Mouse (Mus musculus) cortical plate, adult 2 months (tissue): ENCODE measurements around the gene Ttc32. TPM values are rescaled to one million over a fixed set of nuclear protein-coding genes. Genes with fewer than 3 reads are reported as not detected.
"Not testable (repeated sequence)": the region's sequence is repeated elsewhere in the genome, so short reads cannot be mapped to it uniquely, and the experiment has no call there.

Source experiments
- H3K27ac ChIP-seq: fragments of 200-500 bp; 2 replicates; pipeline ENCODE4 v1.5.1; 2012; ENCODE audit warnings: low read length, control low read depth, inconsistent platforms; ENCODE audit not compliant: insufficient read depth
- H3K4me1 ChIP-seq: fragments of 200-500 bp; 2 replicates; pipeline ENCODE4 v1.6.1; 2011; ENCODE audit warnings: low read length; ENCODE audit not compliant: control insufficient read depth, insufficient read depth
- H3K4me3 ChIP-seq: fragments of 200-500 bp; 2 replicates; pipeline ENCODE4 v1.5.1; 2011; ENCODE audit warnings: mild to moderate bottlenecking, low read length, control low read depth; ENCODE audit not compliant: insufficient read depth
- CTCF ChIP-seq: fragments of 200-500 bp; IDR thresholded peaks from 2 replicates; pipeline ENCODE4 v1.5.1; 2011; ENCODE audit warnings: mild to moderate bottlenecking, control low read depth, low read length; ENCODE audit not compliant: insufficient read depth; ENCODE audit errors: extremely low read depth
- POLR2A ChIP-seq: fragments of 200-500 bp; IDR thresholded peaks from 2 replicates; pipeline ENCODE4 v1.6.1; 2011; ENCODE audit warnings: mild to moderate bottlenecking, low read length, control low read depth; ENCODE audit not compliant: insufficient read depth; ENCODE audit errors: extremely low read depth
- polyA plus RNA-seq: library from polyadenylated mRNA; depleted of rRNA; stranded (reverse); fragments of >200 nt; gene quantifications from 2 replicates; pipeline ENCODE4 v1.2.3, GENCODE M21; 2012

Ttc32 gene
- polyA plus RNA-seq, 1 experiment = 4.3 TPM

DNA sequence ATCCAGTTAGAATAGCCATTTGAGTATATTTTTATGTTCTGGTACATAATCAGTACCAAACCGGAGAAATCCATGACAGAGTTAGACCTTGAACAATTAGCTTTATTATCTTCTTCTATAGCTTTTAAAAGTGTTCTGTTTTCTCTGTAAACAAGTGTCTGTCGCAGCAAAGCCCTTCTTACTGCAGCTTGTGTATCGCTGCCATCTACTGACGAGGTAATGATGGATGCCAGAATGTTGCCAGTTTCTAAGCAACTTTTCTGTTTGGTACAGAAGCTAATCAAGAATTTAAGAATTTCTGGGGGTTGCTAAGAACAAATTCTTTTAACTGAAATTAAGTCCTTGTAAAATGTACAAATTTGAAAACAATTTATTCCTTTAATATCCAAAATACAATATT lies 6.8 kb upstream of the Ttc32 start:
- no peak overlapping the region for H3K4me3 ChIP-seq
- H3K4me1 ChIP-seq = no peaks in the 10 kb centered on the region
- H3K27ac ChIP-seq = no peak overlapping the region
- TF ChIP-seq POLR2A = no peak
- TF ChIP-seq CTCF = no peak

DNA sequence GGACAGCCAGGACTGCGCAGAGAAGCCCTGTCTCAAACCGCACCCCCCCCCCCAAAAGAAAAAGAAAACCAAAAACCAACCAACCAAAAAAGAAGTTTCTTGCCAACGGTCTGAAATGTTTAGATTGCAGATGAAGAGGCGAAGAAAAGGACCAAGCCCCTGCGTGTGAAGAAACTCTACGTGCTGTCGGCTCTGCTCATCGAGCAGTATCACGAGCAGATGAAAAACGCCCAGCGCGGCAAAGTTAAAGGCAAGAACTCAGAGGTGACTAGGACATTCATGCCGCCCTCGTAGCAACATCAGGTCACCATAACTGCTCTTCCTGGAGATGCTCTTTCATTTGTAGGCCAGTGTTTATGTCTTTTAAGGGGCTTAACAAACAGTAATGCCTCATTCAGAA lies 5.7 kb upstream of the Ttc32 start:
- H3K27ac ChIP-seq = no peak overlapping the region

DNA sequence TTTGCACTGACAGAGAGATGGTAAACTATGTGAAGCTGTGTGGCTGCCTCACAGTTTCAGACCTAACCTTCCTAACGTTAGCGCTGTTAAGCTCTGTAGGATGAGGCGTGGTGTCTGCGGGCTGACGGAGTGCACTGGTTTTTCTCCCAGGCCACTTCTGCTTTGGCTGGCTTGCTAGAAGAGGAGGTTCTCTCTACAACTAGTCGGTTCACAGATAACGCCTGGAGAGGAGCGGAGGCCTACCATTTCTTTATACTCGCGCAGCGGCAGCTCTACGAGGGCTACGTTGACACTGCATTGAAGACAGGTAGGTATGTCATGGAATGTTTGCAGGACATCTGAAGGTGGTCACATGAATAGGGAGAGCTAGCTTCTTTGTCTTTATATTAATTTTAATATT lies 5.1 kb upstream of the Ttc32 start:
- TF ChIP-seq POLR2A (no peak), CTCF (no peak)
- no peak overlapping the region for H3K27ac ChIP-seq
- no peak overlapping the region for H3K4me3 ChIP-seq
- H3K4me1 ChIP-seq = no peaks in the 10 kb centered on the region

More for the DNA sequence above, 5.7 kb upstream of the Ttc32 start:
- no peaks in the 10 kb centered on the region for H3K4me1 ChIP-seq
- TF ChIP-seq CTCF = no peak
- no peak for TF ChIP-seq POLR2A
- no peak overlapping the region for H3K4me3 ChIP-seq

DNA sequence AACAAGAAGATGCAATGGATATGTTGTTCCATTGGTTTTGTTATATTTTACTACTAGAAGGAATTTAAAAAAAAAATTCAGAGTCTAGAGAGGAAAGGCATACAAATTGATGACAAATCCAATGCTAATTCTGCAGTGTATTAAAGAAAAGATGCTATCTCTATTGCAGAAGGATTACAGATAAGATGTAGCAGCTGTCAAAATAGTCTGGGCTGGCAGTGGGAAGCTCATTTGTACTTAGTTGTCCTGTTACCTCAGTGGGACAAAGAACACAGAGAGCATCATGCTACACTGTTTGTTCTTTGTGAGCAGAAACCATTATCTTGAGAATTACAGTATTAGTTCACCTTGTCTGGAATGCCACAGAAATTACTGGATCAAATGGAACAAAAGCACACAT lies 3.0 kb upstream of the Ttc32 start:
- Histone ChIP-seq H3K27ac (no peak overlapping the region), H3K4me3 (no peak overlapping the region), H3K4me1 (no peaks in the 10 kb centered on the region)
- no peak for TF ChIP-seq POLR2A
- no peak for TF ChIP-seq CTCF

DNA sequence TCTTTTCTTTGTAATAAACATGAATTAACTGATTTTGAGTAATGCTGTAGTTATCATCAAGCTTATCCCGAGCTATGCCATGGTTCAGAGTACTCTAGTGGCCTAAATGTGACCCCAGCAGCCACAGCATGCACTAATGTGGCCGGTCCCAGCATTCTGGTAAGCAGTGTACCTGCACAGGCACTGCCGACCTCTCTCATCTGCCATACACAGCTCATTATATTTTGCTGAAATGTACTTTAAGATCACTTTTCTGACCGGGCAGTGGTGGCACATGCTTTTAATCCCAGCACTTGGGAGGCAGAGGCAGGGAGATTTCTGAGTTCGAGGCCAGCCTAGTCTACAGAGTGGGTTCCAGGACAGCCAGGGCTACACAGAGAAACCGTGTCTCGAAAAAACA lies 981 bp upstream of the Ttc32 start:
- H3K27ac ChIP-seq, H3K4me1 ChIP-seq, H3K4me3 ChIP-seq: not testable (repeated sequence)

DNA sequence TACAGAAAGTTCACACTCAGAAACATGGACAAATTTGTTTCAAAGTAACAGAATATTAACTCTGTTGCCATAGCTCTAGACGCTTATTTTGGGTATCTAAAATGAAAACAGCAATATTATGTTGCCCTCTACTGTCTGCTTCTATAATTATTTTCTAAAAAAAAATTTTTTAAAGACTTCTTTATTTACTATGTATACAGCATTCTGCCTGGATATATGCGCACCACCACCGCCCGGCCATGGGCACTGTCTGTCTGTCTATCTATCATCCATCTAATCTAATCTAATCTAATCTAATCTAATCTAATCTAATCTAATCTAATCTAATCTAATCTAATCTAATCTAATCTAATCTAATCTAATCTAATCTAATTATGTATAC lies 300 bp upstream of the Ttc32 start:
- Histone ChIP-seq H3K4me1 (no peaks in the 10 kb centered on the region), H3K4me3 (peak overlapping the region; percentile 65; the same call in 1 of the 2 replicates), H3K27ac (no peak overlapping the region)
- TF ChIP-seq POLR2A = no peak
- no peak for TF ChIP-seq CTCF

DNA sequence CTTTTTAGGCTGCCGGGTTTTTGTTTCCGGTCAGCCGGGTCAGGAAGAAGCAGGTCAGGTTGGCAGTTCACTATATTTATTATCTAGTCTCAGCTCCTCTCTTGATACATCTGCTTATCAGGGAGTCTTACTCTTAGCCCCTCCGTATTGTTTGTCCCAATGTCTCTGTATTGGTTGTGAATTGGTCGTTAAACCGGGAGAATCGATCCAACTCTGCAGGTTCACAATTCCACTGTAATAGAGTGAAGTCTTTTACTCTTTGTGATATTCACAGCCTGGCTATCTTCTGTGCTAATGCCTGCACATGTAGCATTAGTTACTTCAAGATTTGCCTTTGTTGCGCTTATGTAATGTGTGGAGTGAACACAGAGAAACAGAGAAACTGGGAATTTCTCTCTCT lies 1.4 kb downstream of the Ttc32 start:
- TF ChIP-seq POLR2A (no peak), CTCF (no peak)
- no peaks in the 10 kb centered on the region for H3K4me1 ChIP-seq
- peak overlapping the region; percentile 65; the same call in 1 of the 2 replicates for H3K4me3 ChIP-seq
- H3K27ac ChIP-seq = no peak overlapping the region

DNA sequence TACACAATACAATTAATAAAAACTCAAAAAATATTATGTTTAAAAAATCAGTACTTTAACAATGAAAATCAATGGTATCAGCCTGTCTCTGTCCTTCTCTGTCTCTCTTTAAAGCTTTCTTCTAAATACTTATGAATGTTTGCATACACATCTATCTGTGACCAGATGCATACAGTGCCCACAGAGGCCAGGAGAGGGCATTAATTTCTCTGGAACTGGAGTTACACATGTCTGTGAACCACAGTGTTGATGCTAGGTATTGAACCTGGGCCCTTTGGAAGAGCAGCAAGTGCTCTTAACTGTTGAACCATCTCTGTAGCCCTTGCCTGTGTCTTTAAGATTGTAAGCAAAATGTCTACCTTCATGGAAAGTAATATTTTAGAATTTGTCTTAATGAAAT lies 3.3 kb downstream of the Ttc32 start:
- no peak overlapping the region for H3K4me3 ChIP-seq
- TF ChIP-seq POLR2A (no peak), CTCF (no peak)
- no peak overlapping the region for H3K27ac ChIP-seq
- no peaks in the 10 kb centered on the region for H3K4me1 ChIP-seq

DNA sequence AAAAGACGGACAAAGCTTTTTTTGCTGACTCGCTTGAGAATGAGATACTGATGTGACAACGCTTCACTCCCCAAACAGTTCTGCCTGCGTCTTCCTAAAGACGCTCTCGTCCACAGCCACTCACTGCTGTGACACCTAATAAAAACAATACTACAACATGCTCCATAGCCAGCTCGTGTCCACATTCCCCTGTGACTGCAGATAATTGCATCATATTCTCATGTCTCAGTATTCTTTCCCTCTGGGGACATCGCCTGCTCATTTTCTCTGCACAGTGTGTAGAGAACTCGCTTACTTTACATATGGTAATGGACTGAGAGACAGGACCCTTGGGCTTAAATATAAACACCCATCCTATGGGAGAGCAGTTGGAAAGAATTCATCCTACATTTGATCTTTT lies 6.6 kb downstream of the Ttc32 start:
- TF ChIP-seq POLR2A = no peak
- no peak for TF ChIP-seq CTCF

DNA sequence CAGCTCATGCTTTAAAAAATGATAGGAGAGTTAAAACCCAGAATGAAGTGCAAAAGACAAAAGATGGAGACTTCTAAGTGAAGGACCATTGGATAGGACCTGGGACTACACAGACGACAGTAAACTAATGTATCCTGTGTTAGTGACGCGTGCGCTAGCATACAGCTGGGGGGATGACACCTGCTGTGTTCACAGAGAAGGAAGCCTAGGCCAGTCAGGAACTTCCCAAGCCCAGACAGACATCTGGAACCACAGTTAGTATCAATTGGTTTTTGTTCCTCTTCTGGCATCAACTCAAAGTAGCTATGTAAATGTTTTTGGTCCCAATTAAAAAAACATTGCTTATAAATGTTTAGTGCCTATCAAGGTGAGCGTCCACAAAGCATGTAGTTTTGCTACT lies 10.4 kb downstream of the Ttc32 start:
- no peak overlapping the region for H3K4me3 ChIP-seq
- no peaks in the 10 kb centered on the region for H3K4me1 ChIP-seq
- H3K27ac ChIP-seq = no peak overlapping the region
- TF ChIP-seq POLR2A (no peak), CTCF (no peak)

More for the DNA sequence above, 6.6 kb downstream of the Ttc32 start:
- Histone ChIP-seq H3K4me1 (no peaks in the 10 kb centered on the region), H3K27ac (no peak overlapping the region), H3K4me3 (no peak overlapping the region)

DNA sequence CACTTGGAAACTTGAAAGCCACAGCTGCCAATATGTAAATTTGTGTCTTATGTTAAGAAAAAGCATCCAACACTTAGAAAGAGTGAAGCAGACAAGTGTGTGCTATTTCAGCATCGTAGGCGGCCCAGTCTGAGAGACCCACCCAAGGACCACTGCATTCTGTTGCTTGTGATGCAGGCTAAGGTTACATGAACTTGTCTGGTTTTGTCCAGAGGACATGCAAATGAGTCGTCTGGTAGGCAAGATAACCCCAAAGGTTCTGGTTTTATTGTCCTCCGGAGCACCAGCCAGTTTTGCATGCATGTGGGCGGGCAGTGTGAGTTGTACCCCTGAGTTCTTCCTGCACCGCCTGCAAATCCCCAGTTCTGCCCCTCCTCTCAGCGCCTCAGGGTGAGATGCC lies 10.9 kb downstream of the Ttc32 start:
- TF ChIP-seq CTCF (no peak), POLR2A (no peak)
- H3K27ac ChIP-seq = no peak overlapping the region
- H3K4me3 ChIP-seq = no peak overlapping the region
- H3K4me1 ChIP-seq = no peaks in the 10 kb centered on the region

DNA sequence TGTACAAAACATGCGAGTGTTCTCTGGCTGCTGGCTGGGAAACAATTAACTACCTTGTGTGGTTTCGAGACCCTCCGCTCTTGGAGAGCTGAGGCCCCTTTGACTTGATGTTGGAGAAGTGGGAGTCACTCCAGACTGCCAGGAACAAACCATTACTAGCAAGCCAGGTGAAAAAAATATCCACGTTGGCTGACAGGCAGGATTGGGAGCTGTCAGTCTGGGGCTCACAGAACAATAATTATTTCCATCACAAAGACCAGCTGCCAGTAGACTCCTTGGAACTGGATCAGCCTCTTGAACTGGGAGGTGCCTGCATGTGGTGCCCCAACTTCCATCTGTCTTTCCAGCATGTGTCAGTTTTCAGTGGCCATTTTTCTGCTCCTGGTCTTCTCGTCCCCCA lies 12.5 kb downstream of the Ttc32 start:
- Histone ChIP-seq H3K27ac (no peak overlapping the region), H3K4me1 (no peaks in the 10 kb centered on the region), H3K4me3 (no peak overlapping the region)
- TF ChIP-seq POLR2A = no peak
- no peak for TF ChIP-seq CTCF
